8 mouse cellular contexts compared by ENCODE assay signal in genomic region chr2:172393391-172394051, GRCm38 (mm10). TPM values are rescaled to one million over a fixed set of nuclear protein-coding genes. Genes with fewer than 3 reads are reported as not detected.
A peak's percentile ranks its signal among the peaks of the same experiment; 100 is the strongest.
DNase-seq lines count a peak whose midpoint lies in the region; ATAC-seq lines count a peak whose summit lies in the region.

Cass4 (plus strand) TSS chr2:172393794.

- no peak within 1 kb of the TSS for H3K27ac ChIP-seq in midbrain, embryonic 11.5 days (ENCODE audit: low read depth, low read length)
- H3K27ac ChIP-seq in midbrain, embryonic 10.5 days (replicated peaks), result no peak within 1 kb of the TSS
- no peak within 1 kb of the TSS for H3K27ac ChIP-seq in heart, embryonic 13.5 days (replicated peaks)

- no peaks in the 10 kb centered on the region for H3K27me3 ChIP-seq in midbrain, embryonic 11.5 days (ENCODE audit: control insufficient read depth, insufficient read depth, low read length)
- H3K27me3 ChIP-seq in midbrain, embryonic 10.5 days (ENCODE audit: low read depth, poor library complexity, severe bottlenecking), result no peaks in the 10 kb centered on the region
- peaks cover 18% of the 10 kb centered on the region; the same call in 1 of the 2 replicates for H3K27me3 ChIP-seq in heart, embryonic 13.5 days (replicated peaks)

- H3K4me2 ChIP-seq in midbrain, embryonic 11.5 days, result no peak within 1 kb of the TSS
- H3K4me2 ChIP-seq in heart, embryonic 13.5 days, result peak within 1 kb of the TSS; percentile 48

- no peaks in the 10 kb centered on the region for H3K9me3 ChIP-seq in midbrain, embryonic 11.5 days (ENCODE audit: control insufficient read depth, low read length)
- H3K9me3 ChIP-seq in midbrain, embryonic 10.5 days (replicated peaks), result no peaks in the 10 kb centered on the region
- no peaks in the 10 kb centered on the region for H3K9me3 ChIP-seq in heart, embryonic 13.5 days

- no peaks in the 10 kb centered on the region for H3K36me3 ChIP-seq in midbrain, embryonic 11.5 days (ENCODE audit: control insufficient read depth, insufficient read depth, low read length)
- no peaks in the 10 kb centered on the region for H3K36me3 ChIP-seq in midbrain, embryonic 10.5 days
- H3K36me3 ChIP-seq in heart, embryonic 13.5 days, result no peaks in the 10 kb centered on the region

- no peaks in the 10 kb centered on the region for H3K4me1 ChIP-seq in midbrain, embryonic 11.5 days (ENCODE audit: control insufficient read depth, insufficient read depth, low read length)
- peaks cover 8% of the 10 kb centered on the region for H3K4me1 ChIP-seq in midbrain, embryonic 10.5 days
- peaks cover 7% of the 10 kb centered on the region for H3K4me1 ChIP-seq in heart, embryonic 13.5 days

- H3K4me3 ChIP-seq in midbrain, embryonic 11.5 days (ENCODE audit: low read depth, low read length), result no peak within 1 kb of the TSS
- no peak within 1 kb of the TSS for H3K4me3 ChIP-seq in midbrain, embryonic 10.5 days
- peak within 1 kb of the TSS; percentile 3; the same call in 1 of the 2 replicates for H3K4me3 ChIP-seq in heart, embryonic 13.5 days

- 46% methylated on average over 13 of the region's 13 CpGs for WGBS in midbrain, embryonic 11.5 days
- 42% methylated on average over 13 of the region's 13 CpGs for WGBS in midbrain, embryonic 10.5 days
- 20% methylated on average over 13 of the region's 13 CpGs for WGBS in heart, embryonic 13.5 days

- DNase-seq in midbrain, embryonic 11.5 days (ENCODE audit: low spot score, missing footprints), result peak; percentile 53
- DNase-seq in midbrain, embryonic 10.5 days (ENCODE audit: low spot score), result no peak
- DNase-seq in lung, postnatal 25 days (ENCODE audit: low spot score), result peak; percentile 44
- peak; percentile 79 for DNase-seq in thymus, postnatal 4 days
- no peak for DNase-seq in left cerebral cortex, adult 9 months (ENCODE audit: low spot score in 2 of 2)
- DNase-seq in layer of hippocampus, adult 8-10 months (ENCODE audit: low spot score in 2 of 2), result no peak
- no peak for DNase-seq in urinary bladder, adult 2 months (ENCODE audit: low spot score)

- H3K9ac ChIP-seq in midbrain, embryonic 11.5 days (ENCODE audit: low read length), result no peak within 1 kb of the TSS
- H3K9ac ChIP-seq in heart, embryonic 13.5 days, result no peak within 1 kb of the TSS

- no peak for ATAC-seq in midbrain, embryonic 11.5 days (ENCODE audit: low FRiP score)
- no peak for ATAC-seq in heart, embryonic 13.5 days (ENCODE audit: extremely low read depth, insufficient number of reproducible peaks, low FRiP score, low TSS enrichment)

RNA-seq across cellular contexts. Expression of gene Cass4, which starts in this region (rescaled TPM):
- 0.31 TPM in 1 of 2 replicates, not detected in the other for polyA plus RNA-seq in midbrain, embryonic 11.5 days (2014; fragmentation: Nextera tagmentation; extraction: Ambion mirVana)
- 0.21 and 0.25 TPM in 2 replicates for polyA plus RNA-seq in midbrain, embryonic 10.5 days (2016; fragmentation: Nextera tagmentation; extraction: Ambion mirVana)
- polyA plus RNA-seq in heart, embryonic 13.5 days (2015; fragmentation: Nextera tagmentation; extraction: Ambion mirVana), result 0.20 and 0.45 TPM in 2 replicates
- total RNA-seq in layer of hippocampus, adult 8-10 months (2022), result under 1 TPM in 3 of 4 experiments, not detected in 1; 0.31 to 0.55 (median 0.33) TPM
- 0.88 and 1.3 TPM in 2 replicates for polyA plus RNA-seq in urinary bladder, adult 2 months (2012; rRNA removed)

Comparison
In these comparisons a context has a peak if more than half of its experiments do, and no peak if none do; other contexts are left out.
1. Peak in DNase-seq in midbrain, embryonic 11.5 days; RNA of the gene not detected or under 1 TPM.
2. DNase-seq: peak in lung, postnatal 25 days (single experiment) and thymus, postnatal 4 days (single experiment); none in midbrain, embryonic 10.5 days (single experiment), left cerebral cortex, adult 9 months (0 of 2), layer of hippocampus, adult 8-10 months (0 of 2) and urinary bladder, adult 2 months (single experiment).